Comparison of ENCODE assay signal across 11 mouse cellular contexts in the genomic region with DNA sequence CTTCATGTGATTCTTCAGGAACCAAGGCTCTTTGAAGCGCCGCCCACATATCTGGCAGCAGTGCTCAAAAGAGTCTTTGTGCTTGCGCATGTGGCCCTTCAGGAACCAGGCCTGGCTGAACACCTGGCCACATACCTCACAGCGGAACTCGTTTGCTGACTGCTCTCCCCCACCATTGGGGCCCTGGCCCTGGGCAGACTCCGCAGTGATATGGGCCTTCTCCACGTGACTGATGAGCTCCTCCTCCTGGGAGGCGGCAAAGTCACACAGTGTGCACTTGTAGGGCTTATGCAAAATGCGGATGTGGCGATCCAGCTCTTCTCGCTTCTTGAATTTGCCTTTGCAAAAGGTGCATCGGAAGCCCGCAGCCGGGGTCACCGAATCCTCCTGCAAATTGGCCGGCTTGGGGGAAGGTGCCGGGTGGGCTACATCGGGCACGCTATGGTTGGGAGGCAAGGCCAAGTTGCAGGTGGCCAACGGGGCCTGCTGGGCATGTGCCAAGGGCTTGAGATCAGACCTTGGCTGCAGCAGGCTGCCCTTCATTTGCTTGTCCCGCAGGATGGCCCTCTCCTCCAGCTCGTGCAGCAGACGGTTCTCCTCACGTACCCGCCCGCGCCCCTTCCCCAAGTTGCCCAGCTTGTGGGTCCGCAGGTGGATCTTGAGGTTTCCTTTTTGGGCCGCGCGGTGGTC.
A peak's percentile ranks its signal among the peaks of the same experiment; 100 is the strongest.
DNase-seq lines count a peak whose midpoint lies in the region; ATAC-seq and TF ChIP-seq lines count a peak whose summit lies in the region.
"Had no signal": no experiment of that assay in that cellular context is flagged by ENCODE, and none has a peak within 500 bp of the region (broad histone marks: within the 10 kb centered on the region; RNA-seq: fewer than 3 reads in every experiment).

No protein-coding gene starts in this region.

- H3K36me3 ChIP-seq in stomach, embryonic 14.5 days (ENCODE audit: control insufficient read depth, insufficient read depth, low read length) = no peaks in the 10 kb centered on the region

- no peak for TF ChIP-seq CTCF in layer of hippocampus, adult 2 months (conservative IDR thresholded peaks at IDR 0.05)

- 70% methylated on average over 31 of the region's 31 CpGs for WGBS in stomach, embryonic 14.5 days

- intact Hi-C loops in left cerebral cortex, postnatal 4 days (cut with DNase I) = no loop called here

- no peak for DNase-seq in layer of hippocampus, adult 2 months (ENCODE audit: low spot score in 2 of 2)
- no peak for DNase-seq in layer of hippocampus, postnatal 14 days (ENCODE audit: low spot score in 2 of 2)
- peak; percentile 52 for DNase-seq in ES-CJ7 (ENCODE audit: low read depth, low spot score)
- no peak for DNase-seq in embryo, embryonic 10.5 days (ENCODE audit: low spot score)
- DNase-seq in left cerebral cortex, postnatal 4 days = no peak
- DNase-seq: cerebellum, adult 9-10 months; kidney, postnatal 36 days had no signal

- H3K4me1 ChIP-seq in stomach, embryonic 14.5 days (ENCODE audit: control insufficient read depth, insufficient read depth, low read length) = peaks cover 19% of the 10 kb centered on the region; the same call in 1 of the 2 replicates

- H3K4me3 ChIP-seq in layer of hippocampus, adult 2 months = no peak overlapping the region
- no peak overlapping the region for H3K4me3 ChIP-seq in stomach, embryonic 14.5 days (ENCODE audit: low read depth, low read length)
- H3K4me3 ChIP-seq: neural tube, embryonic 12.5 days had no signal

- no peaks in the 10 kb centered on the region for H3K27me3 ChIP-seq in stomach, embryonic 14.5 days (ENCODE audit: control insufficient read depth, insufficient read depth, low read length)
- H3K27me3 ChIP-seq: neural tube, embryonic 12.5 days had no signal

- H3K27ac ChIP-seq in layer of hippocampus, adult 2 months = peak overlapping the region; percentile 87
- no peak overlapping the region for H3K27ac ChIP-seq in stomach, embryonic 14.5 days (ENCODE audit: low read length)
- H3K27ac ChIP-seq: neural tube, embryonic 12.5 days had no signal

- H3K9me3 ChIP-seq in stomach, embryonic 14.5 days (ENCODE audit: control insufficient read depth, low read depth, low read length) = no peaks in the 10 kb centered on the region
- H3K9me3 ChIP-seq: neural tube, embryonic 12.5 days had no signal

- H3K9ac ChIP-seq in stomach, embryonic 14.5 days (replicated peaks; ENCODE audit: low read depth, low read length) = no peak overlapping the region
- H3K9ac ChIP-seq: neural tube, embryonic 12.5 days had no signal

- no peak overlapping the region for H3K4me2 ChIP-seq in stomach, embryonic 14.5 days (replicated peaks; ENCODE audit: low read depth, low read length)
- H3K4me2 ChIP-seq: neural tube, embryonic 12.5 days had no signal

- ATAC-seq in granulocyte monocyte progenitor cell, adult 5-6 weeks (replicated peaks; ENCODE audit: poor library complexity, severe bottlenecking) = peak; percentile 77
- ATAC-seq in stomach, embryonic 14.5 days (ENCODE audit: insufficient number of reproducible peaks, insufficient read depth, low FRiP score, low read depth) = 0 out of 2 replicates have a peak, but pooled peaks have one; percentile 44
- ATAC-seq: forebrain, embryonic 16.5 days had no signal
